Mouse (Mus musculus): Measurements from ENCODE around the gene Ube4b. TPM values are rescaled to one million over a fixed set of nuclear protein-coding genes. Genes with fewer than 3 reads are reported as not detected.

Gene Ube4b
- polyA plus RNA-seq, 1 experiment from 2014 or later: 40.0 TPM

DNA sequence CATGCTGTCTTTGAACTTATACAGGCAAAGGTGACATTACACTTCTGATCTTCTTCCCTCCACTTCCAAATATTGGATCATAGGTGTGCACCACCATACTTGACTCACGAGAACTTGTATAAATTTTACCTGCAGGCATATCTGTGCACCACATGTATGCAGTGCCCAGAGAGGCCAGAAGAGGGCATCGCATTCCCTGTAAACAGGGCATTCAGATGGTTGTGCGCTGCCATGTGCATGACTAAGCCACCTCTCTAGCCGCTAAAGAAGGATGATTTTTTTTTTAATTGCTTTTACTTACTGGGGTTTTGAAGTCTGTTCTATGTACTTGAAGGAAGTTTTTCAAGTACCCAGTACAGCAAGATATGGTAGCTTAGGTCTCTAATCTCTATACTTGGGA is 27.1 kb upstream of the Ube4b start:
- H3K9me3 ChIP-seq (ENCODE audit: low read depth, low read length): no peaks in the 10 kb centered on the region
- no peak overlapping the region for H3K27ac ChIP-seq (ENCODE audit: low read depth)
- no peaks in the 10 kb centered on the region for H3K27me3 ChIP-seq (ENCODE audit: insufficient read depth, low read length)
- DNase-seq: peak; percentile 55
- no peak overlapping the region for H3K9ac ChIP-seq
- peak; percentile 61 for TF ChIP-seq CTCF (IDR thresholded peaks at IDR 0.05; ENCODE audit: low read depth)
- 80% methylated on average over 4 of the region's 4 CpGs for WGBS
- no peaks in the 10 kb centered on the region for H3K36me3 ChIP-seq (ENCODE audit: insufficient read depth)
- ATAC-seq (ENCODE audit: insufficient read depth): no peak
- no peak overlapping the region for H3K4me2 ChIP-seq
- no peak overlapping the region for H3K4me3 ChIP-seq (ENCODE audit: low read depth, low read length)
- H3K4me1 ChIP-seq (ENCODE audit: insufficient read depth): no peaks in the 10 kb centered on the region

DNA sequence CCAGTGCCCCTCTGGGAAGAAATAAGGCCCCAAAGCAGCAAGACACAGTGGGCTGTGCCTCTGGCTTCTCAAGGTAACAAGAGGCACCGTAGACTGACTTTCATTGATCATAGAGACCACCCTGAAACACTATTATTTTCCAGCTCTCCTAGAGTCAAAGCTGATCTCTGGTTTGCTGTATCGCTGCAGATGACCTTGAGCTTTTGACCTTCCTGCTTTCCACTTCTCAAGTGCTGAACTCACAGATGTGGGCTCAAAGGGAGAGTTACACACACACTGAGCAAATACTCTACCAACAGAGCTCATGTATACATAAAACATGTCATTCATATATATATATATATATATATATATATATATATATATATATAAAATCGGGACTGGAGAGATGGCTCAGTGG is 24.1 kb upstream of the Ube4b start:
- no peak overlapping the region for H3K9ac ChIP-seq
- no peak overlapping the region for H3K4me3 ChIP-seq (ENCODE audit: low read depth, low read length)

DNA sequence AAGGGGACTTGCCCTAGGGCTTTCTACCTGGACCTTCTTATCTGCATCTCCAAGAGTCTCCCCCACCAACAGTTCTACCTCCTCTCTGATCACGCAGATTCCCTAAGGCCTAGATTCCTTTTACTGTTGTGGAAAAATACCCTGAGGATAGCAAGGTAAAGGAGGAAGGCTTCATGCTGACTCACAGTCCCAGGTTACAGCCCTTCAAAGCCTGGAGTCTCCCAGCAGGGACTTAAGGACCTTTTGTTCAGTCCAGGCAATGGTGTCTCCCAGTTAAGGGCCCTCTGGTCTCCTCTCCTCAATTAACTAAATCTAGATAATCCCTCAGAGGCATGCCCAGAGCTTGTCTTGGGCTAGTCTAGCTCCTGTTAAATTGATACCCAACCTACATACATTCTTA is 19.8 kb upstream of the Ube4b start:
- H3K4me3 ChIP-seq (ENCODE audit: low read depth, low read length): no peak overlapping the region
- DNase-seq: no peak
- no peaks in the 10 kb centered on the region for H3K9me3 ChIP-seq (ENCODE audit: low read depth, low read length)
- H3K9ac ChIP-seq: no peak overlapping the region
- no peak for TF ChIP-seq CTCF (IDR thresholded peaks at IDR 0.05; ENCODE audit: low read depth)
- 0 out of 2 replicates have a peak, but pooled peaks cover 2% of the 10 kb centered on the region for H3K4me1 ChIP-seq (ENCODE audit: insufficient read depth)
- no peaks in the 10 kb centered on the region for H3K36me3 ChIP-seq (ENCODE audit: insufficient read depth)
- WGBS: 29% methylated on average over 1 of the region's 1 CpGs
- peak overlapping the region; percentile 94 for H3K27ac ChIP-seq (ENCODE audit: low read depth)
- ATAC-seq (ENCODE audit: insufficient read depth): no peak
- no peaks in the 10 kb centered on the region for H3K27me3 ChIP-seq (ENCODE audit: insufficient read depth, low read length)
- peak overlapping the region; percentile 66 for H3K4me2 ChIP-seq

More for the DNA sequence above, 24.1 kb upstream of the Ube4b start:
- ATAC-seq (ENCODE audit: insufficient read depth) (no peak), DNase-seq (no peak)
- no peaks in the 10 kb centered on the region for H3K27me3 ChIP-seq (ENCODE audit: insufficient read depth, low read length)
- H3K4me1 ChIP-seq (ENCODE audit: insufficient read depth): no peaks in the 10 kb centered on the region
- H3K27ac ChIP-seq (ENCODE audit: low read depth): no peak overlapping the region
- H3K4me2 ChIP-seq: no peak overlapping the region
- no peaks in the 10 kb centered on the region for H3K36me3 ChIP-seq (ENCODE audit: insufficient read depth)
- TF ChIP-seq CTCF (IDR thresholded peaks at IDR 0.05; ENCODE audit: low read depth): no peak
- 66% methylated on average over 3 of the region's 3 CpGs for WGBS
- no peaks in the 10 kb centered on the region for H3K9me3 ChIP-seq (ENCODE audit: low read depth, low read length)

DNA sequence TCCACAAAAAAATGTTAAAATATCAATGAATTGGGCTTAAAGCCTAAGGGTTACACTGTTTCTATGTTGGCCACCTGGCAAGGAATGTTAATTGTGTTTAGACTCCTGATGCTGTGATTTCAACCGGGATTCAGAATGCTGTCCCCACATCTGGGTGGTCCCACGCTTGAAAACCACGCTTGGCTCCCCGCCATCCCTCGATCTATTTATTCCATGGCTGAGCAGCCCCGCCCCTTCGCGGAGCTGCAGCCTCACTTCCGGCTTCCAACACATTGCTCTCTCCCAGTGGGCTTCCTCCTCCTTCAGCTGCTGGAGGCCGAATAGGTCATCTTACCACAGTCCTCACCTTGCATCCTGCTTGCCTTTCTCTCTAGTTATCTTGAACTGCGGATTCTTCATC is 19.3 kb upstream of the Ube4b start:
- Histone ChIP-seq H3K4me2 (peak overlapping the region; percentile 66), H3K9ac (0 out of 2 replicates have a peak overlapping the region, but pooled peaks have one; percentile 60), H3K27me3 (ENCODE audit: insufficient read depth, low read length) (no peaks in the 10 kb centered on the region), H3K36me3 (ENCODE audit: insufficient read depth) (no peaks in the 10 kb centered on the region), H3K4me3 (ENCODE audit: low read depth, low read length) (peak overlapping the region; percentile 29), H3K9me3 (ENCODE audit: low read depth, low read length) (no peaks in the 10 kb centered on the region), H3K4me1 (ENCODE audit: insufficient read depth) (0 out of 2 replicates have a peak, but pooled peaks cover 2% of the 10 kb centered on the region), H3K27ac (ENCODE audit: low read depth) (peak overlapping the region; percentile 94)
- WGBS: 3% methylated on average over 11 of the region's 11 CpGs
- ATAC-seq (ENCODE audit: insufficient read depth) (peak; percentile 50), DNase-seq (peak; percentile 95)
- no peak for TF ChIP-seq CTCF (IDR thresholded peaks at IDR 0.05; ENCODE audit: low read depth)

DNA sequence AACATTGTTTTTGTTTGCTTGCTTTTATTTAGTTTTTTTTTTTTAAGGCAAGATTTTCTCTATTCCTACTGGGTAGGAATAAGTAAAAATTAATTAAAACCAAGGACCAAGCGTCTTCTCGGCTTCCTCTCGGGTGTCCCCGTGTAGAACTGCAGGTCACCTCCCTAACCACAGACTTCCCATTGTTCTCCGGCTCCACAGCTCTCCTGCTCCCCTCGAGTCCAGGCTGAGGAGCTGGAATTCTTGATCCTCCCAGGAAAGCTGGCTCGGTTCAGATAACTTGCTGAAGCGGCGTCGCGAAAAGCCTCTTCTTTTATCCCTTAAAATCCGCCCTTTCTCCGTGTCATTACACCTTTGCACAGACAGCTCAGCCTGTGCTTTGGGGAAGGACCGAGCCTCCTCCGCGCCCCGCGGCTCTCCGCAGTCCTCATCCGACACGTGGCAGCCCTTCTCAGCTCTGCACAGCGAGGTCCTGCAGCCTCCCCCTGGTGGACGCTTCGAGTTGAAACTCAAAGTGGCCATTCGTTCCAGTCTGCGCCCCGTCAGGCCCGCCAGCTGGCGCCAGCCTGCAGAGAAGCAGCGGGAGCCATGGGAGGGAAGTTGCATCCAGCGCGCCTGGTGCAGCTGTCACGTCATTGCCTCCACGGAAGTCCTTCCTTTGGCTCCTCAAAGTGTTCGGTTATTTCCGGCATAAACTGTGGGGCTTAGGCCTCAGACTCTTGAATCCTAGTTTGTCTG is 18.6 kb upstream of the Ube4b start:
- Histone ChIP-seq H3K27me3 (ENCODE audit: insufficient read depth, low read length) (no peaks in the 10 kb centered on the region), H3K4me3 (ENCODE audit: low read depth, low read length) (peak overlapping the region; percentile 29), H3K9ac (peak overlapping the region; percentile 60), H3K27ac (ENCODE audit: low read depth) (peak overlapping the region; percentile 94), H3K9me3 (ENCODE audit: low read depth, low read length) (no peaks in the 10 kb centered on the region), H3K36me3 (ENCODE audit: insufficient read depth) (no peaks in the 10 kb centered on the region), H3K4me1 (ENCODE audit: insufficient read depth) (0 out of 2 replicates have a peak, but pooled peaks cover 2% of the 10 kb centered on the region), H3K4me2 (peak overlapping the region; percentile 66)
- ATAC-seq (ENCODE audit: insufficient read depth) (peak; percentile 99), DNase-seq (peak; percentile 99)
- under 1% methylated on average over 36 of the region's 36 CpGs for WGBS
- TF ChIP-seq CTCF (IDR thresholded peaks at IDR 0.05; ENCODE audit: low read depth): peak; percentile 98

DNA sequence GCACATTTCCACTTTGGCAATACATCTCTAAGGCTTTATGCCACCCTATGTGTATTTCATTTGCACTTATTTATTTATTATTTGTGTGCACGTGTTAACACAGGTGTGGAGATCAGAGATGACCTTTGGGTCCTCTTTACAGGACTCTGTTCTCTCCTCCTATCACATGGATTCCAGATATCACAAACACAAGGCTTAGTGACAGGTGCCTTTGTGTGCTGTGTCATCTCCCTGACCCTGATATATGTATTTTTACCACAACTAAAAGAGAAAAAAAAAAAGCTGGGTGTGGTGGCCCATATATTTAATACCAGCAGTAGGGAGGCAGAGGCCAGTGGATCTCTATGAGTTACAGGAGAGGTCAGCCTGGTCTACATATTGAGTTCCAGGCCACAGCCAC is 17.9 kb upstream of the Ube4b start:
- ATAC-seq (ENCODE audit: insufficient read depth) (no peak), DNase-seq (no peak)
- 36% methylated on average over 1 of the region's 1 CpGs for WGBS
- Histone ChIP-seq H3K9ac (peak overlapping the region; percentile 60), H3K27me3 (ENCODE audit: insufficient read depth, low read length) (no peaks in the 10 kb centered on the region), H3K4me1 (ENCODE audit: insufficient read depth) (0 out of 2 replicates have a peak, but pooled peaks cover 2% of the 10 kb centered on the region), H3K27ac (ENCODE audit: low read depth) (peak overlapping the region; percentile 94; the same call in 1 of the 2 replicates), H3K4me2 (peak overlapping the region; percentile 66), H3K4me3 (ENCODE audit: low read depth, low read length) (peak overlapping the region; percentile 29; the same call in 1 of the 2 replicates), H3K36me3 (ENCODE audit: insufficient read depth) (no peaks in the 10 kb centered on the region), H3K9me3 (ENCODE audit: low read depth, low read length) (no peaks in the 10 kb centered on the region)
- TF ChIP-seq CTCF (IDR thresholded peaks at IDR 0.05; ENCODE audit: low read depth): no peak

DNA sequence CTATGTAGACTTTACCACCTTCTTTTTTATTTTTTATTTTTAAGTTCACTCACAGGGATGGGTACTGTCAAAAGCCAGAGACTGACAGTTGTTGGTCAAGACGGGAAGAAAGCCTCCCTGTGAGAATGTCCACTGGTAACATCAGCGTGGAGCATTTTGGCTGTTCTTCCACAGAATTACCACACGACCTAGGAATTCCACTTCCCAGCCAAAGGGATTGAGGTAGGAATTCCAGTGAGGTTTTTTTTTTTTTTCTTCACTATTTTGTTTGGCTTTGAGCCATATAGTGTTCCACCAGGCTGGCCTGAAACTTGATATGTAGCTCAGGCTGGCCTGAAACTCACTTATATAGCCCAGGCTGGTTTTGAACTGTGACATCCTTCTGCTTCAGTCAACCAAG is 15.9 kb upstream of the Ube4b start:
- no peaks in the 10 kb centered on the region for H3K36me3 ChIP-seq (ENCODE audit: insufficient read depth)
- H3K27ac ChIP-seq (ENCODE audit: low read depth): peak overlapping the region; percentile 50; the same call in 1 of the 2 replicates
- no peak overlapping the region for H3K9ac ChIP-seq
- 18% methylated on average over 3 of the region's 3 CpGs for WGBS
- DNase-seq (peak; percentile 66), ATAC-seq (ENCODE audit: insufficient read depth) (no peak)
- TF ChIP-seq CTCF (IDR thresholded peaks at IDR 0.05; ENCODE audit: low read depth): no peak
- no peak overlapping the region for H3K4me2 ChIP-seq
- no peaks in the 10 kb centered on the region for H3K27me3 ChIP-seq (ENCODE audit: insufficient read depth, low read length)
- 0 out of 2 replicates have a peak, but pooled peaks cover 2% of the 10 kb centered on the region for H3K4me1 ChIP-seq (ENCODE audit: insufficient read depth)
- H3K9me3 ChIP-seq (ENCODE audit: low read depth, low read length): no peaks in the 10 kb centered on the region
- no peak overlapping the region for H3K4me3 ChIP-seq (ENCODE audit: low read depth, low read length)

Data from lung, embryonic 14.5 days (tissue).